Mouse (Mus musculus): ENCODE results near the gene Pdgfb. TPM values are rescaled to one million over a fixed set of nuclear protein-coding genes. Genes with fewer than 3 reads are reported as not detected.

The Pdgfb gene
- not detected for polyA plus RNA-seq (2017; shearing (Covaris generic))

GRCm38 (mm10) chr15:80014321-80015210 lies at the start of gene Pdgfb:
Pdgfb (minus strand) TSS chr15:80014977.

DNA sequence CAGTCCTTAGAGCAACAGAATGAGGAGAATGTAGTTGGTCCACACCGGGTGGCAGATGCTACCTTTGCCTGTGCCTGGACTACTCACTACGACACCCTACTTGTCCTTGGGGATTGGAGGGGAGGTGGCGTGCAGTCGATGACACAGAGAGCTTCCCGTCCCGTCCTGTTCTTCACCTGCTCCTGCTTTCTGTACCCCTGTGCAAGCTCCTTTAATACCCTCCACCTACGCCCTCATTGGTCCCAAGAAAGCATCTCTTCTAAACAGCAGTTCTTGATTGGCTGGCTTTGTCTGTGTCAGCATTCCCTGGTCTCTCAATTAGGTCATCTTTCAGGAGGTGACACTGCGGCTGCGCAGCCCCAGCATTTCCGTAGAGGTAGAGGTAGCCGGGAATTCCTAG lies 43.8 kb downstream of the Pdgfb start, which contains the start of gene Cbx7:
Gene Cbx7, minus strand, starts transcription at position 180 of the 400 bp plus-strand sequence.

Other genes starting within 250 kb of the Pdgfb start
- gene Dnal4, start 237.1 kb downstream of the Pdgfb start, polyA plus RNA-seq (2017; shearing (Covaris generic)): 5.6 TPM
- 0.22 TPM for gene Nptxr, start 210.2 kb downstream of the Pdgfb start, polyA plus RNA-seq (2017; shearing (Covaris generic))
- not detected for gene Npcd, start 180.7 kb downstream of the Pdgfb start, polyA plus RNA-seq (2017; shearing (Covaris generic))
- 10.0 TPM for gene Cbx6, start 180.3 kb downstream of the Pdgfb start, polyA plus RNA-seq (2017; shearing (Covaris generic))
- gene Apobec3, start 123.3 kb downstream of the Pdgfb start, polyA plus RNA-seq (2017; shearing (Covaris generic)): 105 TPM
- 129 TPM for gene Cbx7, start 43.9 kb downstream of the Pdgfb start, polyA plus RNA-seq (2017; shearing (Covaris generic))
- 2.0 TPM for gene Syngr1, start 76.4 kb upstream of the Pdgfb start, polyA plus RNA-seq (2017; shearing (Covaris generic))
- 2,310 TPM for gene Rpl3, start 76.9 kb upstream of the Pdgfb start, polyA plus RNA-seq (2017; shearing (Covaris generic))
- gene Tab1, start 118.2 kb upstream of the Pdgfb start, polyA plus RNA-seq (2017; shearing (Covaris generic)): 18.9 TPM
- not detected for gene Mgat3, start 158.7 kb upstream of the Pdgfb start, polyA plus RNA-seq (2017; shearing (Covaris generic))
- 32.5 TPM for gene Mief1, start 219.0 kb upstream of the Pdgfb start, polyA plus RNA-seq (2017; shearing (Covaris generic))
- not detected for gene AC140267.1, start 220.9 kb upstream of the Pdgfb start, polyA plus RNA-seq (2017; shearing (Covaris generic))
- 265 TPM for gene Atf4, start 240.2 kb upstream of the Pdgfb start, polyA plus RNA-seq (2017; shearing (Covaris generic))
- 22.9 TPM for gene Rps19bp1, start 249.3 kb upstream of the Pdgfb start, polyA plus RNA-seq (2017; shearing (Covaris generic))